Mouse (Mus musculus) layer of hippocampus, adult 6 months (tissue): ENCODE measurements around the gene Gm21719. TPM values are rescaled to one million over a fixed set of nuclear protein-coding genes. Genes with fewer than 3 reads are reported as not detected.

Experiments used
- long read RNA-seq, 2 experiments: library from polyadenylated mRNA; unstranded; transcript quantifications; one replicate each; pipeline ENCODE4 v2.0.0; 2019 to 2020
- polyA plus RNA-seq: library from polyadenylated mRNA; unstranded; fragments of <200 nt; fragmentation: Nextera tagmentation; gene quantifications from 2 replicates; pipeline ENCODE4 v1.2.3, GENCODE M21; 2021

The Gm21719 gene
- polyA plus RNA-seq: not detected in 2 replicates
- long read RNA-seq, experiment 1: 0 reads
- long read RNA-seq, experiment 2: 0 reads

DNA sequence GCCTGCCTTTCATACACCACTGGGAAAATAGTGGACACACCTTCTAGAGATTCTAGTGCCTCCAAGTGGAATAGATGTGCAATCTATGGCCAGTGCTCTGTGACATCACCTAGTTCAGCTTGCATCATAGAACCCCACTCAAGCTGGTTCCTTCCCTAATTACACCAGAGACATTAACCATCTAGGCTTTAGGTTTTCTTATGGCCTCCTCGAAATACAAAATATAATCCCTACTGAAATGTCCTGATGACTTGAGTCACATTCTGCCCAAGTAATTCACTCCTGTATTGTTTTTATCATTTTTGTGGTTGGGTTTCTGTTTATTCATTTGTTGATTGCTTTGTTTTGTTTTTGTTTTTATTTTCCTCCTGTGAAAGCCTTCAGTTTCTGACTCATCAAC lies at the start of gene Gm21719:
Gene Gm21719, minus strand, starts transcription at position 101 of the 400 bp plus-strand sequence.

Other genes starting within 250 kb of the Gm21719 start
- gene Gm28919, start 99.3 kb downstream of the Gm21719 start, polyA plus RNA-seq: not detected in 2 replicates
- not detected in 2 replicates for gene Gm20830, start 235.4 kb upstream of the Gm21719 start, polyA plus RNA-seq